Mouse (Mus musculus) gastrocnemius, postnatal 4 days (tissue): ENCODE measurements around the gene Lbhd1. TPM values are rescaled to one million over a fixed set of nuclear protein-coding genes. Genes with fewer than 3 reads are reported as not detected.
"Not testable (repeated sequence)": the region's sequence is repeated elsewhere in the genome, so short reads cannot be mapped to it uniquely, and the experiment has no call there.

Source experiments
- DNase-seq, 2 experiments: peaks; one replicate each; pipeline ENCODE4 v3.0.0; 2021 to 2022; ENCODE audit warnings: low spot score in 2 of 2, mixed read lengths in 2 of 2
- total RNA-seq, 2 experiments: library from RNA; stranded (reverse); gene quantifications; 2 replicates each; pipeline ENCODE4 v1.2.3; 2021

The Lbhd1 gene
- total RNA-seq, 2 experiments from 2014 or later = 2.4 to 11.4 TPM

- DNase-seq = peak; percentile 86 to 95
Observed at GRCm38 (mm10) chr19:8871267-8872186, 12.0 kb upstream of the Lbhd1 start, which contains the start of gene Ubxn1. Ubxn1 (plus strand) TSS chr19:8871496.

GRCm38 (mm10) chr19:8872266-8872840 lies 11.2 kb upstream of the Lbhd1 start:
- DNase-seq = no peak

GRCm38 (mm10) chr19:8875031-8875430 lies 8.5 kb upstream of the Lbhd1 start:
- no peak for DNase-seq

GRCm38 (mm10) chr19:8880311-8881033 lies 3.1 kb upstream of the Lbhd1 start, which contains the start of gene Uqcc3:
Uqcc3 (minus strand) TSS chr19:8880923.
- peak; percentile 80 to 89 for DNase-seq

GRCm38 (mm10) chr19:8881034-8881392 lies 2.5 kb upstream of the Lbhd1 start:
- DNase-seq = no peak

GRCm38 (mm10) chr19:8886916-8887584 lies 3.5 kb downstream of the Lbhd1 start:
- DNase-seq = no peak

- DNase-seq = no peak
Observed at GRCm38 (mm10) chr19:8887585-8888463, 4.3 kb downstream of the Lbhd1 start.

GRCm38 (mm10) chr19:8888511-8889385 lies 5.2 kb downstream of the Lbhd1 start, which contains the start of the genes 1810009A15Rik and Gm49416:
1810009A15Rik (plus strand) TSS chr19:8888853.
Gm49416 (plus strand) TSS chr19:8888926.
- peak; percentile 90 to 97 for DNase-seq

GRCm38 (mm10) chr19:8892829-8893766 lies 9.6 kb downstream of the Lbhd1 start, which contains the start of gene Ints5:
Ints5 (plus strand) TSS chr19:8893005.
- DNase-seq = peak; percentile 70 to 84

- DNase-seq = no peak
Observed at GRCm38 (mm10) chr19:8895397-8895960, 11.9 kb downstream of the Lbhd1 start.

GRCm38 (mm10) chr19:8896231-8896630 lies 12.7 kb downstream of the Lbhd1 start:
- not testable (repeated sequence) for DNase-seq

GRCm38 (mm10) chr19:8897211-8897864 lies 13.8 kb downstream of the Lbhd1 start:
- peak in 1 of 2 experiments; percentile 68 for DNase-seq

- peak; percentile 88 to 95 for DNase-seq
Observed at GRCm38 (mm10) chr19:8897865-8898495, 14.4 kb downstream of the Lbhd1 start, which contains the start of gene Ganab. Ganab (plus strand) TSS chr19:8898071.

- no peak for DNase-seq
Observed at GRCm38 (mm10) chr19:8898576-8898975, 15.0 kb downstream of the Lbhd1 start.

GRCm38 (mm10) chr19:8899079-8899478 lies 15.5 kb downstream of the Lbhd1 start:
- no peak for DNase-seq

- DNase-seq = no peak
Observed at GRCm38 (mm10) chr19:8903412-8903811, 19.9 kb downstream of the Lbhd1 start.
